Mouse (Mus musculus): ENCODE measurements around the gene Ehd2.

The Ehd2 gene

DNA sequence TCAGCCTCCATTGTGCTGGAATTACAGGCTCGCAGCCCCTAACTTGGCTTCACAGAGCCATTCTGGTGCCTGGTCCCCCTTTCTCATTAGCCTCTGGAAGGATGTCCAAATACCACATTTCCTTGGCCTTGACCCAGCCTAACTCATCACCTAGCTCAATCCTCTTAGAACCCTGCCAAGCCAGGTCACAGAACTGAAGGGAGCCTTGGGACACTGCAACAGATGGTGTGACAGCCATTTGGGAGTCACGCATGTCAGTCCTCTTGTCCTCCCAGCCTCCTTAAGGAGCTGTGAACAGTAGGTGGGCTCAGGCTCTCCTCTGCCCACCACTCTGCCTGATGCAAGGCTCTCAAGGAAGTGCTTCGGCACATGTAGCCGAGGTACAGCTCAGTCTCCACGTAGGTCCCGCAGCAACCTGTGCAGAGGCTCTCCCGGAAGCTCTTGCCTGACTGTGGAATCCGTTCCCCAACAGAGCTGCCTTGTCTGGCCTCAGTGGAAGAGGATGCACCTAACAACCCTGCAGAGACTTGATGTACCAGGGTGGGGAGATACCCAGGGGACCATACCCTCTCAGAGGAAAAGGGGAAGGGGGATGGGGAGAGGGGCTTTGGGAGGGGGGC lies 59.3 kb downstream of the Ehd2 start:
- no peak for DNase-seq (ENCODE audit: low read depth)

DNA sequence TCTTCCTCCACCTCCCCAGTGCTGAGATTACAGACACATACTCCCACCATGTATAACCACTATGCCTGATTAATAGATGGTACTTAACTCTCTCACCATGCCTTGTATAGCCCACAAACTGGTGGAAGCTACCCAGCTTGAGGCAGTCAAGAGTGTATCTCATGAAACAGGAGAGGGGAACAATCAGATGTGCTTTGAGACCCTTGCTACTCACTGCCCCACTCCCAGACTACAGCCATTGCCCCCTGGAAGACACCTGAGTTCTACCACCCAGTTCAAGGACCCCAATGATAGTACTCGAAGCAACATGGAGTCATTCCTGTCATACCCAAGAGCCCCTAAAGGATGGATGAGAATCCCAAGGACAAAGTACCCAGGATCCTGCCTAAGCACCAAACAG lies 60.8 kb downstream of the Ehd2 start:
- no peak for DNase-seq (ENCODE audit: low read depth)

DNA sequence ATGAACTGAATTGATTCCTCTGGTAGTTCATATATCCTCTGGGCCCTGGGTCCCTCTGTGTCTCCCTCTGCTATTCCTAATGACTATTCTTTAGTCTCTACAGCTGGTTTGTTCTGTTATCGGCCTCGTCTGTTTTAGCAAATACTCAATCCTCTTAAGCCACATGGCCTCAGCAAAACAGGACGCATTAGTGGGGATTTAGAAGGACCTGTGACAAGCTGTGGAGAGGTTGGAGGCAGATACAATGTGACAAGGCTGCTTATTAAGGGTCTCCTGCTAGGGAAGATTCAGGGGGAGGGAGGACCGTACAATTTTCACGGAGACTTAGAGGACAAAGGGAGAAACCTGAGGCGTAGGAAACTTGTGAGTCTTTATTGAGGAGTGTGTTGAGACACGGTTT lies 61.5 kb downstream of the Ehd2 start:
- DNase-seq (ENCODE audit: low read depth): no peak

DNA sequence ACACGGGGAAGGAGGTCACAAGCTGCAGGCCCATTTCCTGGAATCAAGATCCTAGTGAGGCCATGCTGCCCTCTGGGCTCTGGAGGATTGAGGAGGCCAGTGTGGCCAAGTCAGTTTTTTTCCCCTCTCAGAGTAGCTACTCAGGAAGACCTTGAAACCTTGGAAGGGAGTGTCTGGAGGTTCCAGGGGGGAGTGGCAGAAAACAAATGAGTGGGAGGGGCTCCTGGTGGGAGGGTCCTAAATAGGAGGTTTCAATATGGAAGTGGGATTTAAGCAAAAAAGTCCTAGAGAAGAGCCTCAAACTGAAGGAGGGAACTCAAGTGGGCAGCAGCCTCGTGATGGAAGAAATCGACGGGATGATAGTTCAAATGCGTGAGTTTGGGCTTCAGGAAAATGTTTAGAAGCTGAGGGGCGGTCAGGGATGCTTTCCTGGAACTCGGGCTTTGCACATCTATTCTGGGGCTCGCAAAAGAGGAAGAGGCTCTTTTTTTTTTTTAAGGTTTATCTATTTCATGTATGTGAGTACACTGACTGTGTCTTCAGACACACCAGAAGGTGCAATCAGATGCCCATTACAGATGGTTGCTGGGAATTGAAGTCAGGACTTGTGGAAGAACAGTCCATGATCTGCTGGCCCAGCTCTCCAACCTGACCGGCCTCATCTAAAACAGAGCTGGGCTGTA lies 65.9 kb downstream of the Ehd2 start:
- no peak for DNase-seq (ENCODE audit: low read depth)

Measured in naive thymus-derived CD4-positive, alpha-beta T cell, adult 2 months (primary cell).